ENCODE assay signal across 26 mouse cellular contexts in the genomic region with DNA sequence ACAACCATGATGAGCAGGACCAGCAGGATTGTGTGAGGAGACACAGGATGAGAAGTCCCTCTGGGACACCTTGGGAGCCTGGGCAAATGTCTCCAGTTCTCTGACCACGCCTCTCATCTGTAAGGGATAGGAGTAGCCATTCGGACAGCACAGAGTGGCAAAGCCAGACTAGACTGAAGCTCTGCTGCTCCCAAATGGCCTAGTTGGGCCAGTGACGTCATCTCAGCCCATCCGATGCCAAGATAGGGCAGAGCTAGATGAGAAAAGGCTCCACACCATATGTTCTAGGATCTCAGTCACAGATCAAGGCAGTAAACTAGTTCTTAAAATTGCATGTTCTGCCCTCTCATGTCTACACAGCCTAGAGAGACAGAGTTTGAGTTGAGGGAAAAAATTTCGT. TPM values are rescaled to one million over a fixed set of nuclear protein-coding genes. Genes with fewer than 3 reads are reported as not detected.
DNase-seq lines count a peak whose midpoint lies in the region; ATAC-seq lines count a peak whose summit lies in the region.
"Had no signal": no experiment of that assay in that cellular context is flagged by ENCODE, and none has a peak within 500 bp of the region (broad histone marks: within the 10 kb centered on the region; RNA-seq: fewer than 3 reads in every experiment).

No protein-coding gene starts in this region.

- no peak overlapping the region for H3K9ac ChIP-seq in forebrain, embryonic 16.5 days (replicated peaks; ENCODE audit: low read depth, low read length)
- H3K9ac ChIP-seq: forebrain, embryonic 13.5 days; heart, embryonic 13.5 days; hindbrain, embryonic 14.5 days; liver, embryonic 14.5 days; neural tube, embryonic 12.5 days had no signal

- H3K4me3 ChIP-seq in forebrain, embryonic 16.5 days (replicated peaks; ENCODE audit: low read length), result no peak overlapping the region
- H3K4me3 ChIP-seq: forebrain, embryonic 13.5 days; gastrocnemius, adult 2 months; heart, adult 2 months; heart, embryonic 13.5 days; myocyte; neural tube, embryonic 12.5 days had no signal

- ATAC-seq in forebrain, embryonic 16.5 days, result no peak
- ATAC-seq: CD4-positive, CD25-positive, alpha-beta regulatory T cell, adult 4 months; forebrain, embryonic 13.5 days; intestine, postnatal 0 days; midbrain, embryonic 16.5 days had no signal

- 81% methylated on average over 5 of the region's 5 CpGs for WGBS in forebrain, embryonic 16.5 days

- H3K36me3 ChIP-seq in forebrain, embryonic 16.5 days (ENCODE audit: control insufficient read depth, insufficient read depth), result no peaks in the 10 kb centered on the region
- H3K36me3 ChIP-seq: heart, embryonic 13.5 days; neural tube, embryonic 12.5 days had no signal

- peak; percentile 26 for DNase-seq in NIH3T3 (ENCODE audit: low read depth)
- DNase-seq in cerebellum, adult 11 months, result peak; percentile 88
- DNase-seq in cerebellum, adult 9-10 months, result peak; percentile 97
- peak; percentile 87 to 91 for DNase-seq in cerebellum, postnatal 36 days
- no peak for DNase-seq in testis, postnatal 10 days (ENCODE audit: low spot score)
- no peak for DNase-seq in layer of hippocampus, adult 11-12 months (ENCODE audit: low spot score)
- DNase-seq: adrenal gland, postnatal 10 days; gastrocnemius, adult 2 months; heart, adult 2 months; heart, postnatal 10 days; kidney, adult 9 months; kidney, postnatal 14 days; liver; lung, adult 2 months; lung, postnatal 14 days; thymus, postnatal 4 days had no signal

- H3K9me3 ChIP-seq in forebrain, embryonic 16.5 days (ENCODE audit: control insufficient read depth, low read length), result no peaks in the 10 kb centered on the region
- H3K9me3 ChIP-seq: forebrain, embryonic 13.5 days; heart, embryonic 13.5 days; neural tube, embryonic 12.5 days had no signal

- H3K27ac ChIP-seq in forebrain, embryonic 16.5 days (ENCODE audit: low read length), result no peak overlapping the region
- H3K27ac ChIP-seq: forebrain, embryonic 13.5 days; gastrocnemius, adult 2 months; heart, adult 2 months; heart, embryonic 13.5 days; hindbrain, embryonic 14.5 days; liver, embryonic 14.5 days; neural tube, embryonic 12.5 days had no signal

- no peaks in the 10 kb centered on the region for H3K27me3 ChIP-seq in forebrain, embryonic 16.5 days (replicated peaks; ENCODE audit: control insufficient read depth, insufficient read depth, low read length)

- H3K4me2 ChIP-seq in forebrain, embryonic 16.5 days (ENCODE audit: low read length), result no peak overlapping the region
- H3K4me2 ChIP-seq: forebrain, embryonic 13.5 days; heart, embryonic 13.5 days; hindbrain, embryonic 14.5 days; neural tube, embryonic 12.5 days had no signal

- no peaks in the 10 kb centered on the region for H3K4me1 ChIP-seq in forebrain, embryonic 16.5 days (replicated peaks; ENCODE audit: control insufficient read depth, insufficient read depth, low read length)

RNA-seq across cellular contexts. Expression of gene Stmn1, which starts 9.3 kb away (rescaled TPM):
- 7,901 and 8,250 TPM in 2 replicates for polyA plus RNA-seq in forebrain, embryonic 16.5 days (2015; fragmentation: Nextera tagmentation; extraction: Ambion mirVana)

RNA-seq across cellular contexts. Expression of gene Paqr7, which starts 37.6 kb away (rescaled TPM):
- polyA plus RNA-seq in forebrain, embryonic 16.5 days (2015; fragmentation: Nextera tagmentation; extraction: Ambion mirVana), result 14.4 and 14.7 TPM in 2 replicates

RNA-seq across cellular contexts. Expression of gene Aunip, which starts 51.9 kb away (rescaled TPM):
- 4.2 and 4.4 TPM in 2 replicates for polyA plus RNA-seq in forebrain, embryonic 16.5 days (2015; fragmentation: Nextera tagmentation; extraction: Ambion mirVana)
- polyA plus RNA-seq: heart, adult 2 months; lung, adult 2 months had no signal

Comparison
In these comparisons a context has a peak if more than half of its experiments do, and no peak if none do; other contexts are left out.
1. DNase-seq: peak in NIH3T3 (single experiment), cerebellum, adult 11 months (single experiment), cerebellum, adult 9-10 months (single experiment) and cerebellum, postnatal 36 days (2 of 2); none in testis, postnatal 10 days (single experiment) and layer of hippocampus, adult 11-12 months (single experiment).